Mouse (Mus musculus) limb, embryonic 11.5 days (tissue): ENCODE results near the gene Perp. TPM values are rescaled to one million over a fixed set of nuclear protein-coding genes. Genes with fewer than 3 reads are reported as not detected.

Experiments used
- ATAC-seq: fragments of 200-750 bp; cut with Nextera tagmentation; 2 replicates; pipeline ENCODE4 v1.8.0; 2017; ENCODE audit warnings: low read depth; ENCODE audit not compliant: insufficient number of reproducible peaks, low FRiP score, low TSS enrichment
- DNase-seq: peaks from one replicate; pipeline ENCODE4 v3.0.0-alpha.2; 2015; ENCODE audit warnings: low spot score
- H3K27ac ChIP-seq: fragments of 300-500 bp; sonication (generic); replicated peaks from 2 replicates; pipeline ENCODE4 v1.5.1; 2014; ENCODE audit warnings: low read depth, mild to moderate bottlenecking, low read length
- H3K27me3 ChIP-seq: fragments of 300-500 bp; sonication (generic); 2 replicates; pipeline ENCODE4 v1.6.1; 2014; ENCODE audit warnings: mild to moderate bottlenecking, low read length, mixed read lengths; ENCODE audit not compliant: control insufficient read depth, insufficient read depth
- H3K36me3 ChIP-seq: fragments of 300-500 bp; sonication (generic); 2 replicates; pipeline ENCODE4 v1.6.1; 2014; ENCODE audit warnings: mild to moderate bottlenecking, low read length, moderate library complexity, mixed read lengths; ENCODE audit not compliant: control insufficient read depth, insufficient read depth
- H3K4me1 ChIP-seq: fragments of 300-500 bp; sonication (generic); 2 replicates; pipeline ENCODE4 v1.6.1; 2014; ENCODE audit warnings: low read length, mixed read lengths; ENCODE audit not compliant: control insufficient read depth, insufficient read depth
- H3K4me2 ChIP-seq: fragments of 300-500 bp; sonication (generic); 2 replicates; pipeline ENCODE4 v1.6.1; 2014; ENCODE audit warnings: low read depth, mild to moderate bottlenecking, moderate library complexity; ENCODE audit not compliant: severe bottlenecking
- H3K4me3 ChIP-seq: fragments of 300-500 bp; sonication (generic); 2 replicates; pipeline ENCODE4 v1.5.1; 2014; ENCODE audit warnings: low read depth, low read length
- H3K9ac ChIP-seq: fragments of 300-500 bp; sonication (generic); 2 replicates; pipeline ENCODE4 v1.6.1; 2014; ENCODE audit warnings: mild to moderate bottlenecking, low read length
- H3K9me3 ChIP-seq: fragments of 300-500 bp; sonication (generic); 2 replicates; pipeline ENCODE4 v1.6.1; 2016; ENCODE audit warnings: low read length; ENCODE audit not compliant: control insufficient read depth
- WGBS: fragments of 180-500 bp; shearing (Covaris S2); extraction: QIAGEN DNeasy Blood & Tissue Kit; methylation state at CpG from one replicate; pipeline ENCODE4 v1.1.7; 2014; 5-methylcytosine and 5-hydroxymethylcytosine counted together
- polyA plus RNA-seq: library from polyadenylated mRNA; unstranded; fragments of >200 nt; fragmentation: Nextera tagmentation; extraction: Ambion mirVana; gene quantifications from 2 replicates; pipeline ENCODE4 v1.2.1, GENCODE M21; 2014

Perp gene
- polyA plus RNA-seq, 1 experiment from 2014 or later = 41.1 TPM

- no peak for ATAC-seq
- Histone ChIP-seq H3K27me3 (no peaks in the 10 kb centered on the region), H3K27ac (no peak overlapping the region), H3K9me3 (no peaks in the 10 kb centered on the region), H3K4me1 (no peaks in the 10 kb centered on the region), H3K36me3 (no peaks in the 10 kb centered on the region), H3K4me2 (no peak overlapping the region), H3K4me3 (no peak overlapping the region), H3K9ac (no peak overlapping the region)
- no peak for DNase-seq
- WGBS = 30% methylated on average over 1 of the region's 1 CpGs
These were observed 31.4 kb downstream of the Perp start for GRCm38 (mm10) chr10:18876211-18876610.

DNA sequence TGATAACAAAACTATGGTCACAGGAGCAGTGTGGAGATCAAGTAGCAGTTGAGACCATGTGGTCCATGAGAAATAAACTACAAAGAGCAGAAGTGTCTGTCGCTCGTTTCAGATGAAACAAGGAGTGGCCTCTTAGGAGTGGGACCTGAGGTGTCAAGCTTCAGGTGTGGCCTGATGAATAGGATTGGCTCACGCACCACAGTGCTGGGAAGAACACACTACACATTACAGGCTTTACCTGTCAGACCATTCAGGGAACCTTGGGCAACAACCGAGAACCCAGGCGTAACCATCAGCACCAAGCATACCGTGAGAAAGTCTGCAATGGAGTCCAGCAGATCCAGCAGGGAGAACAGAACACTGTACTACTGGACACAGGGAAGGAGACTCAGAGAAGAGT lies 33.3 kb downstream of the Perp start:
- Histone ChIP-seq H3K36me3 (no peaks in the 10 kb centered on the region), H3K4me3 (no peak overlapping the region), H3K4me1 (no peaks in the 10 kb centered on the region), H3K27ac (no peak overlapping the region), H3K9ac (no peak overlapping the region), H3K4me2 (no peak overlapping the region), H3K27me3 (no peaks in the 10 kb centered on the region), H3K9me3 (no peaks in the 10 kb centered on the region)
- no peak for DNase-seq
- no peak for ATAC-seq
- WGBS = 85% methylated on average over 6 of the region's 6 CpGs

DNA sequence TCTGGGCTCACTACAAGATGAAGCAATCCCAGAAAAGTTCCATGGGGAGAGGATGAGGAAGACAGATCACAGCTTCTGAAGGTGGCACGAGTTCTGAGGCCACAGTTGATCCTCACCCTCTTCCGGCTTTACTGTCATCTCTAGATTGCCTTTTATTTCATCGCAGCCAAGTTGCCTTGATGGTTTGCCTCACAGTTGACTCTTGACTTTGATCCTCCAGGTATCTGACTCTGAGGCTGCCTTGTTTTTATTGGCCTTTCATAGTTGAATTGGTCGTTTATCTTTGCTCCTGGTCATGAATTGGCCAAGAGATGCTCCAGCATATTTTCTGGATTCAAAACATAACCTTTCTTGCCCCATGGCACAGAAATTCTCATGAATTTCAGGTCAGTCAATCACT lies 34.3 kb downstream of the Perp start:
- Histone ChIP-seq H3K4me2 (no peak overlapping the region), H3K9me3 (no peaks in the 10 kb centered on the region), H3K27me3 (no peaks in the 10 kb centered on the region), H3K4me3 (no peak overlapping the region), H3K27ac (no peak overlapping the region), H3K36me3 (no peaks in the 10 kb centered on the region), H3K9ac (no peak overlapping the region), H3K4me1 (no peaks in the 10 kb centered on the region)
- 76% methylated on average over 4 of the region's 4 CpGs for WGBS
- DNase-seq (no peak), ATAC-seq (no peak)

DNA sequence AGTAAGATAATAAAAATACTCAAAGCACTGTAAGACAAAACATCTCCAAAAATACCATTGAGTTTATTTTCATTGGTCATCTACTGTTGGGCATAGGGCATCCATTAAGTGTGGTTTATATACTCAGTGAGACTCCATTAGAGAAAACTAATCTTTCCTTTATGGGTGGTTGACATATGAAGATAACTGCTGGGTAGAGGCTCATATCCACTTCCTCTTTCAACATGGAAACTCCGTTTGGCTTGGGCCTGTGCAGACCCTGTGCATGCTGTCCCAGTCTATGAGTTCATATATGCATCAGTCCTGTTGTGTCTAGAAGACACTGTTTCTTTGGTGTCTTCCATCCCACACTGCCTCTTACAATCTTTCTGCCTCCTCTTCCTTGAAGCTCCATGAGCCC lies 34.9 kb downstream of the Perp start:
- H3K4me2 ChIP-seq = no peak overlapping the region
- H3K36me3 ChIP-seq = no peaks in the 10 kb centered on the region
- WGBS = 86% methylated on average over 1 of the region's 1 CpGs
- no peak overlapping the region for H3K4me3 ChIP-seq
- no peaks in the 10 kb centered on the region for H3K4me1 ChIP-seq
- DNase-seq (no peak), ATAC-seq (no peak)
- H3K9me3 ChIP-seq = no peaks in the 10 kb centered on the region
- H3K9ac ChIP-seq = no peak overlapping the region
- no peak overlapping the region for H3K27ac ChIP-seq
- no peaks in the 10 kb centered on the region for H3K27me3 ChIP-seq

DNA sequence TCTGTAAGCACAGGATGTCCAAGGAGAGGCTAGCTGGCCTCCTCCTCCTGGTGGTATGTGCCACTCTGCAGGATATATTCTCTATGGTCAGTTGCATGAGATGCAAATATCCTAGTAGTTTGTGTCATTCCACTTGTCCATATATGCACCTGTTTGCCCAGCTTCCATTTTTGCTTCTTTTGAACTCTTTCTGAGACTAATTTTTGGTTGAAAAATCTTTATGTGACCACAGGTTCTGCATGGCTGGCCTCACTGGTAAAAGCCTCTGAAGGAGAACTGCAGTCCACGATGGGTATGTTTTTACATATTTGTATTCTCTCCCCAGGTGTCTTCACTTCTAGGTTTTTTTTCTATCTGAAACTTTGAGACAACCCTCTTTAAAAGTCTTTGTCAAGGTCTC lies 37.4 kb downstream of the Perp start:
- no peak overlapping the region for H3K27ac ChIP-seq
- H3K4me2 ChIP-seq = no peak overlapping the region
- no peak overlapping the region for H3K9ac ChIP-seq
- WGBS = 92% methylated on average over 1 of the region's 1 CpGs
- H3K36me3 ChIP-seq = no peaks in the 10 kb centered on the region
- DNase-seq (no peak), ATAC-seq (no peak)
- no peak overlapping the region for H3K4me3 ChIP-seq
- no peaks in the 10 kb centered on the region for H3K9me3 ChIP-seq
- H3K4me1 ChIP-seq = no peaks in the 10 kb centered on the region
- no peaks in the 10 kb centered on the region for H3K27me3 ChIP-seq

DNA sequence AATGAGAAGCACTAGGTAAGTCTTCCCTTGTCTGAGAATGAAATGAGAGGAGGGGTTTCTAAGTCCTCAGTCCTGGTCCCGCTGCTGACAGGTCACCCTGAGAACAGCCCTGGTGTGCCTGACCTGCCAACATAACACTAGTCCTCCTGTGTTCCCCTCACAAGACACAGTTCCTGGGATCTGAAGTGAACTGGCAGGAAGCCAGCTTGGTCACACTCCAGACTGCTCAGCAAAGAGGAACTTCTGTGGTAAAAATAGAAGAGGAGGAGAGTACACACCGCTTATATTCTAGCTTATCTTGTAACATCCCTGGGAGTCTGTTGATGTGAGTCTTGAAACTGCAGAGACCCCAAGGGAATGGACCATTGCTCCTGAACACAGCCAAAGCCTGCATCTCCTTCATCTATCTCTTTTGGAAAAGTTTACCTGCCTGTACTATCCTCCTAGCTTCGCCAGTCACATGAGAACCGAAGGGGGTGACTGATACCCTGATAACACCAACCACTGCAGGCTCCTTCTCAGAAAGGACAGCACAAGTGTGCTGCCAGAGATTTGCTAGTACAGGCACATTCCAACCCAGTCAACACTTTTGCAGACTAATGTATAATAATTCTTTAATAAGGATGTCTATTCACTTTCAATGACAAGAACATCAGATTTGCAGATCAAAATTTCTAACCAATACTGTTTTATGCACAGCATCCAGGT lies 42.3 kb downstream of the Perp start:
- H3K27me3 ChIP-seq = no peaks in the 10 kb centered on the region
- DNase-seq = no peak
- H3K27ac ChIP-seq = no peak overlapping the region
- no peaks in the 10 kb centered on the region for H3K4me1 ChIP-seq
- no peaks in the 10 kb centered on the region for H3K9me3 ChIP-seq
- 86% methylated on average over 4 of the region's 4 CpGs for WGBS
- H3K4me2 ChIP-seq = no peak overlapping the region
- no peak overlapping the region for H3K9ac ChIP-seq
- no peaks in the 10 kb centered on the region for H3K36me3 ChIP-seq
- no peak overlapping the region for H3K4me3 ChIP-seq
- ATAC-seq = no peak

DNA sequence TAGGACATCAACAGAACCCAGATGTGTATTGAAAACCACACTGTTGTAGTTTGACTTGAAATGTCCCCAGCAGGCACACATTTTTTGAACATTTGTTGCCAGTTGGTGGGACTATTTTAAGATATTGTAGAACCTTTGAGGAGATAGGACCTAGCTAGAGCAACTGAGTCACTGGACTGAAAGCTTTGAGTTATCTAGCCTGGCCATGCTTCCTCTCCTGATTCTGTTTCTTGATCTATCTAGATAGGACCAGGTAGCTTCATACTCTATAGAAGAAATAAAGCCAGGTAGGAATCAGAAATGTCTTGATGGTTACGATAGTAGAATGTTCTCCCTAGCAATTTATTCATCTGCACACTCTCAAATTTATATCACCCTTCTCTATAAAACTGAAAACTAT lies 43.9 kb downstream of the Perp start:
- 90% methylated on average over 1 of the region's 1 CpGs for WGBS
- no peaks in the 10 kb centered on the region for H3K4me1 ChIP-seq
- H3K4me2 ChIP-seq = no peak overlapping the region
- ATAC-seq (no peak), DNase-seq (no peak)
- no peak overlapping the region for H3K9ac ChIP-seq
- no peaks in the 10 kb centered on the region for H3K9me3 ChIP-seq
- H3K4me3 ChIP-seq = no peak overlapping the region
- H3K27me3 ChIP-seq = no peaks in the 10 kb centered on the region
- H3K27ac ChIP-seq = no peak overlapping the region
- H3K36me3 ChIP-seq = no peaks in the 10 kb centered on the region

- Histone ChIP-seq H3K27ac (no peak overlapping the region), H3K4me3 (no peak overlapping the region), H3K27me3 (no peaks in the 10 kb centered on the region), H3K4me2 (no peak overlapping the region), H3K9me3 (no peaks in the 10 kb centered on the region), H3K9ac (no peak overlapping the region), H3K4me1 (no peaks in the 10 kb centered on the region), H3K36me3 (no peaks in the 10 kb centered on the region)
- DNase-seq (no peak), ATAC-seq (no peak)
- WGBS = 88% methylated on average over 1 of the region's 1 CpGs
These were observed 44.4 kb downstream of the Perp start for GRCm38 (mm10) chr10:18889255-18889654.

DNA sequence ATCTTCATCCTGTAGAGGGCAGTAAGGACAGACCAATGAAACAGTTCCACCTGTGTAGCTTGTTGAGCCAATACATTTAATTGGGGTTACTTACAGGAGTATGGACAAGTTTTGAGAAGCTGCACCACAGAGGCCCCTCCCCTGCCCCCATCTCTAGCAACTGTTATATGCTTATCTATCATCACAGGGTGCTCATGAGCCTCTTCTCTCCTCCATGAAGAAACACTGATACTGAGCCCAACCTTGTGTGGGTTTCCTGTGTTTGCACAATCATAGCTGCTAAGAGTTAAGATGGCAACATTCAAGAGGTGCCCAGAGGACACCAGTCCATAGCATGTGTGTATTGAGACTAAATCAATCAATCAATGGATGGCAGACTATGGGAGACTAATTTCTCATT lies 46.3 kb downstream of the Perp start:
- no peak for DNase-seq
- Histone ChIP-seq H3K4me2 (no peak overlapping the region), H3K9ac (no peak overlapping the region), H3K27ac (no peak overlapping the region), H3K27me3 (no peaks in the 10 kb centered on the region), H3K4me1 (no peaks in the 10 kb centered on the region), H3K9me3 (no peaks in the 10 kb centered on the region), H3K36me3 (no peaks in the 10 kb centered on the region), H3K4me3 (no peak overlapping the region)
- no peak for ATAC-seq
